Mouse (Mus musculus) liver, postnatal 0 days (tissue): Measurements from ENCODE around the gene Tagln. TPM values are rescaled to one million over a fixed set of nuclear protein-coding genes. Genes with fewer than 3 reads are reported as not detected.

Experiments used
- ATAC-seq: fragments of 200-750 bp; cut with Nextera tagmentation; 2 replicates; pipeline ENCODE4 v1.8.0; 2017; ENCODE audit warnings: mild to moderate bottlenecking, moderate library complexity
- DNase-seq: peaks from one replicate; pipeline ENCODE4 v3.0.0-alpha.2; 2016
- H3K27ac ChIP-seq: fragments of 300-500 bp; sonication (generic); 2 replicates; pipeline ENCODE4 v1.5.1; 2014; ENCODE audit warnings: antibody characterized with exemption, moderate library complexity, mild to moderate bottlenecking, low read depth
- H3K27me3 ChIP-seq: fragments of 300-500 bp; sonication (generic); 2 replicates; pipeline ENCODE4 v1.6.1; 2014; ENCODE audit warnings: low read length, control low read depth, mixed read lengths; ENCODE audit not compliant: insufficient read depth
- H3K36me3 ChIP-seq: fragments of 300-500 bp; sonication (generic); replicated peaks from 2 replicates; pipeline ENCODE4 v1.6.1; 2014; ENCODE audit warnings: mild to moderate bottlenecking, control low read depth, low read length, moderate library complexity, mixed read lengths; ENCODE audit not compliant: insufficient read depth
- H3K4me1 ChIP-seq: fragments of 300-500 bp; sonication (generic); 2 replicates; pipeline ENCODE4 v1.6.1; 2014; ENCODE audit warnings: antibody characterized with exemption, mild to moderate bottlenecking, control low read depth; ENCODE audit not compliant: insufficient read depth
- H3K4me2 ChIP-seq: fragments of 300-500 bp; sonication (generic); 2 replicates; pipeline ENCODE4 v1.6.1; 2014; ENCODE audit warnings: low read depth, mild to moderate bottlenecking, low read length, moderate library complexity, mixed read lengths
- H3K4me3 ChIP-seq: fragments of 300-500 bp; sonication (generic); 2 replicates; pipeline ENCODE4 v1.5.1; 2014; ENCODE audit warnings: low read depth, low read length
- H3K9ac ChIP-seq: fragments of 300-500 bp; sonication (generic); replicated peaks from 2 replicates; pipeline ENCODE4 v1.6.1; 2014; ENCODE audit warnings: mild to moderate bottlenecking, moderate library complexity
- H3K9me3 ChIP-seq: fragments of 300-500 bp; sonication (generic); 2 replicates; pipeline ENCODE4 v1.6.1; 2016; ENCODE audit warnings: mild to moderate bottlenecking, control low read depth, low read length, mixed read lengths
- CTCF ChIP-seq: sonication (generic); IDR thresholded peaks from 2 replicates; pipeline ENCODE4 v1.5.1; 2016; ENCODE audit warnings: antibody characterized with exemption, low read depth
- EP300 ChIP-seq: IDR thresholded peaks from 2 replicates; pipeline ENCODE4 v1.6.1; 2016; ENCODE audit warnings: antibody characterized with exemption, low read depth, mild to moderate bottlenecking
- WGBS: fragments of 180-500 bp; shearing (Covaris S2); extraction: QIAGEN DNeasy Blood & Tissue Kit; methylation state at CpG from one replicate; pipeline ENCODE4 v1.1.7; 2014; ENCODE audit not compliant: insufficient replicate concordance; 5-methylcytosine and 5-hydroxymethylcytosine counted together
- polyA plus RNA-seq: library from polyadenylated mRNA; unstranded; fragments of >200 nt; fragmentation: Nextera tagmentation; extraction: Ambion mirVana; gene quantifications from 2 replicates; pipeline ENCODE4 v1.2.1, GENCODE M21; 2015

Tagln gene
- polyA plus RNA-seq, 1 experiment from 2014 or later = 5.2 TPM

DNA sequence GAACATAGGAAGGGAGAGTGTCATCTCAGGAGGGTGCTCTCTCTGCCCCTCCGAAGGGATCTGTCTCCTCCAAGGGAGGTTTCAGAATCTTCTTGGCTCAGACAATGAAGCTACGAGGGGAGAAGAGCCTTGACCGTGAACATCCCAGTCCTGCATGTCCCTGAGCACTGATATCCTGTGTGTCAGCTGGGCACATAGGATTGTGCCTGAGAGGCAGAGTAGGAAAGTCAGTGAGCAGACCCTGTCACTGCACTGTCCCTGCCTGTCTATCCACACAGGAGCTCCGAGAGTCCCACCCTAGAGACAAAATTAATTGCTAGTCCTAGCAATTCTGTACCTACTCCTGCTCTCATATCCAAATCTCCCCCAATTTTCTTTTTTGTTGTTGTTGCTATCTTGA lies 16.2 kb upstream of the Tagln start:
- Histone ChIP-seq H3K4me1 (peaks cover 19% of the 10 kb centered on the region), H3K9ac (no peak overlapping the region), H3K9me3 (no peaks in the 10 kb centered on the region), H3K4me3 (no peak overlapping the region), H3K27me3 (no peaks in the 10 kb centered on the region), H3K27ac (no peak overlapping the region), H3K4me2 (no peak overlapping the region), H3K36me3 (peaks cover 44% of the 10 kb centered on the region)
- TF ChIP-seq CTCF (no peak), EP300 (no peak)
- WGBS = 97% methylated on average over 4 of the region's 4 CpGs
- no peak for DNase-seq
- no peak for ATAC-seq

DNA sequence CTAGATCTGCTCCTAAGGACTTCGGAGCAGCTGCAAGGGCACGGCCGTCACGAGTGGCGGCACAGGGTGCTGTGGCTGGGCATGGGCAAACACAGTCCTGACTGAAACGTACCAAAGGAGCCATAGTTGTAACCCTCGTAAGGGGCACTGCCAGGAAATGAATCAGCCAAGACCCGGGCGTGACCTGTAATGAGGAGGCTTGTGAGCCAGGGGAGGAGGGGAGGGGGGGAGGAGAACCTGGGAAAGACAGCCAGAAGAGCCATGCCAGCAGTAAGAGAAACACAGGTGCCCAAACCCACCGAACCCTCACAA lies 11.0 kb upstream of the Tagln start:
- H3K9me3 ChIP-seq = no peaks in the 10 kb centered on the region
- ATAC-seq (no peak), DNase-seq (no peak)
- no peak overlapping the region for H3K27ac ChIP-seq
- H3K9ac ChIP-seq = no peak overlapping the region
- H3K4me3 ChIP-seq = no peak overlapping the region
- 77% methylated on average over 10 of the region's 10 CpGs for WGBS
- H3K27me3 ChIP-seq = no peaks in the 10 kb centered on the region
- H3K36me3 ChIP-seq = peaks cover 90% of the 10 kb centered on the region
- no peak overlapping the region for H3K4me2 ChIP-seq
- TF ChIP-seq EP300 (no peak), CTCF (no peak)
- H3K4me1 ChIP-seq = peaks cover 13% of the 10 kb centered on the region

DNA sequence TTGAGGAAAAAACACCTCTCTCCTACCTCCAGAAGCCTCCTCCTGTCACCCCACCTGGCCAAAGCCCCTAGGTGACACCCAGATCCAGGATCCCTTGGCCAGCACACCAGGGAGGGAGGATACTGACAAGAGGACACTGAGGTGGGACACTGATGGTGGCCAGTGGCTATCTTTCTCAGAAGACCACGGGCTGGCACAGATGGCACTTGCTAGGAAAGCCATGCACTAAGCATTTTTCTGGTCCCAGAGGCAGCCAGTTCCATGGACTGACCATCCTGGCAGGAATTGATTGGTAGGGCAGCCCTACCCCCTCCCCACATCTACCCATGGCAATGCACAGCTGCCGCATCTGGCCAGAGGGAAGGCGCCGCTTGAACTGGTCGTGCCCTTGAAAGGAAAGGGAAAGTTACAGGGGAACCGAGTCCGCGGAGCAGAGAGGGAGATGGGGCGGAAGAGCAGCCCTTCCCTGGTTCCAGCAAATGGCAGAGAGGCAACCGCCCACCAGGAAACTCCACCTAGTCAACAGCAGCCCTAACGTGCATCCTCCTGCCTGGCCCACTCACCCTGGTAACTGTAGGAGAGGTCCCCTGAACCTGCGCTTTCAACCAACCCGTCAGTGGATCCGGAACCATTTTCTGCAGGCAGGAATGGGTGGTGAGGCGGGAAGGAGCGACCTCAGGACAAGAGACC lies 10.5 kb upstream of the Tagln start:
- no peak overlapping the region for H3K4me3 ChIP-seq
- H3K27ac ChIP-seq = no peak overlapping the region
- DNase-seq (no peak), ATAC-seq (no peak)
- WGBS = 89% methylated on average over 16 of the region's 16 CpGs
- TF ChIP-seq CTCF (no peak), EP300 (no peak)
- H3K4me2 ChIP-seq = no peak overlapping the region
- peaks cover 90% of the 10 kb centered on the region for H3K36me3 ChIP-seq
- no peaks in the 10 kb centered on the region for H3K9me3 ChIP-seq
- peaks cover 16% of the 10 kb centered on the region for H3K4me1 ChIP-seq
- no peak overlapping the region for H3K9ac ChIP-seq
- no peaks in the 10 kb centered on the region for H3K27me3 ChIP-seq

DNA sequence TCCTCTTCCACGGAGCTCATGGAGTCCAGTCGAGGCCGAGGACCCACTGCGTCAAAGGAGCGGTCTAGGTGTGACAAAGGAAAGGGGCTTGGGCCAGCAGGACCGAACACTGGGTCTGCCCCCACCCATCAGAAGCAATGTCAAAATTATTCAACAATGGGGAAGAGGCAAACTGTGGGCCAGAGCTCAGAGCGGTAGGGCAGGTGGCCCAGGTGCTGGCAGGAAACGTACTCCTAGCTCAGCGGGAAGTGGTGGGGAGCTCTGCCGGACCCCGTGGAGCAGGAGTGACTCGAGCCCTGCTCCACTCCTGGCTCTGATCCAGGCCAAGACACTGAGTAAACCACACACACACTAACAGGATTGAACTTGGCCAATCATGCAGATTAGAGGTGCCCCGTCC lies 9.9 kb upstream of the Tagln start:
- no peak overlapping the region for H3K27ac ChIP-seq
- TF ChIP-seq CTCF = no peak
- no peak overlapping the region for H3K9ac ChIP-seq
- no peak overlapping the region for H3K4me3 ChIP-seq
- H3K4me1 ChIP-seq = peaks cover 16% of the 10 kb centered on the region
- H3K4me2 ChIP-seq = no peak overlapping the region
- H3K36me3 ChIP-seq = peaks cover 91% of the 10 kb centered on the region
- no peaks in the 10 kb centered on the region for H3K27me3 ChIP-seq
- DNase-seq = no peak
- no peaks in the 10 kb centered on the region for H3K9me3 ChIP-seq
- no peak for ATAC-seq
- 82% methylated on average over 13 of the region's 13 CpGs for WGBS

DNA sequence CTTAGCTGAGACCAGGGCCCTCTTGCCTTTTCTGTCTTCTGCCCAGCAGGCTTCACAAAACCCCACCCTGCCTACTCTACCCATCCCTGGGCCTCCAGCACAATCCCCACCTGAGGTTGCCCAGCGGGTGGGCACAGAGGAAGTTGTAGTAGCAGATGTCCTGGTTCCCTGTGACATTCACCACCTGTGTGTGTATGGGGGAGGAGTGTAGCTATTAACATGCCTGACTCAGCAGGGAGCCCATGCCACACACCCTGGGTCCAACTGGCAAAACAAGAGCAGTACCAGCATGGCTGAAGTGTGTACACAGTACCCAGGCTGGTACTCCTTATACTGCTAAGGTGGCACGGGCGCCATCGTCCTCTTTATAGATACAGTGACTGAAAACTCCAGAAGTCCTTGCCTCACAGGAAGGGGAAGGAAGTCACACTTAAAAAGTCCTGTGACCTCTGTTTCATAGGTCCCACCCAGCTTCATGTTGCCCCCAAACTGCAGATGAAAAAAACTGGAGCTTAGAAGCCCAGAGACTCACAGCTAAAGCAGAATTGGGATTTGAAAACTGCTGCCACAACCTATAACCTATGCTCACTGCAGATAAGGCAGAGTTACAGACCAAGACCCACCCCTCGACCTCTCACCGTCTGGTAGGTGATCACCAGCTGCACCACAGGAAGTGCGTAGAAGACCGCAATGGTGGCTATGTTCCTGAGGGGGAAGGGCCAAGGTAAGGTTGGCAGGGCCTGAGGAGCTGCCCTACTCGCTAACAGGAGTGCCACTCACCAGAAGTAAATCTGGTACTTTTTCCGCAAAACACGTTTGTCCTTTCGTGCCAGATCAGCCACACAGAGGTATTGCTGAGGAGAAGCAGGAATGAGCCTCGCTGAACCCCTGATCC lies 8.9 kb upstream of the Tagln start:
- Histone ChIP-seq H3K27ac (peak overlapping the region; percentile 48; the same call in 1 of the 2 replicates), H3K4me1 (peaks cover 16% of the 10 kb centered on the region), H3K9ac (no peak overlapping the region), H3K4me3 (no peak overlapping the region), H3K4me2 (no peak overlapping the region), H3K9me3 (no peaks in the 10 kb centered on the region), H3K27me3 (no peaks in the 10 kb centered on the region), H3K36me3 (peaks cover 81% of the 10 kb centered on the region)
- WGBS = 46% methylated on average over 13 of the region's 13 CpGs
- peak; percentile 45 for DNase-seq
- TF ChIP-seq CTCF (no peak), EP300 (no peak)
- ATAC-seq = no peak

DNA sequence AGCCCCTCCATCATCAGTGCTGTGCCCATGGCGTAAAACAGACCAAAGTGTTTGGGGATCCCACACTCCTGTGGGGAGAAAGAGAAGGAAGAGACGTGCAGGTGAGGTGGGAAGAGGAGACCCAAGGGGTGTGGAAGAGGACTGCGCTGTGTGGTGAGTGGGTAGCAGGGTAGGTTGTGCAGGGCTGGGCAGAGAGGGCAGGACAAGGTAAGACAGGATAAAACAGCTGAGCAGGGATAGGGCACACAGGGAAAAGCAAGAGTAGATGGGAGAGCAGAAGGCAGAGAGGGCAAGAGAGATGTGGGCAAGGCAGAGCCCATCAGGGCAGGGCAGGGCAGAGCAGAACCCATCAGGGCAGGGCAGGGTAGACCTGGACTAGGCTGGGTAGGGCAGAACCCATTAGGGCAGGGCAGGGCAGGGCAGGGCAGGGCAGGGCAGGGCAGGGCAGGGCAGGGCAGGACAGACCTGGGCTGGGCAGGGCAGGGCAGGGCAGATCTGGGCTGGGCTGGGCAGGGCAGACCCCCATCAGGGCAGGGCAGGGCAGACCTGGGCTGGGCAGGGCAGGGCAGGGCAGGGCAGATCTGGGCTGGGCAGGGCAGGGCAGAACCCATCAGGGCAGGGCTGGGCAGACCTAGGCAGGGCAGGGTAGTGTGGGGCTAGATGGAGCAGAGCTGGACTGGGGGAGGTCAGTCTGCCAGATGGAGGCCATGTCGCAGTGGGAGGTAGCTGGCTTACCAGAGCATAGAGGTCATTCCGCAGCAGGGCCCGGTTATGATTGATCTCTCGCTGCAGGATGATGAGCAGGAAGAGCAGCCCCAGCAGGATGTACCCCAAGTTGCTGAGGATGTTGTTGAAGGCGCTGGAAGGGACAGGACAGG lies 8.0 kb upstream of the Tagln start:
- H3K36me3 ChIP-seq = peaks cover 75% of the 10 kb centered on the region
- no peaks in the 10 kb centered on the region for H3K9me3 ChIP-seq
- 91% methylated on average over 8 of the region's 8 CpGs for WGBS
- DNase-seq (peak; percentile 44), ATAC-seq (peak; percentile 82)
- H3K4me2 ChIP-seq = no peak overlapping the region
- H3K4me3 ChIP-seq = no peak overlapping the region
- peaks cover 16% of the 10 kb centered on the region for H3K4me1 ChIP-seq
- H3K9ac ChIP-seq = no peak overlapping the region
- H3K27me3 ChIP-seq = no peaks in the 10 kb centered on the region
- TF ChIP-seq CTCF (no peak), EP300 (no peak)
- H3K27ac ChIP-seq = peak overlapping the region; percentile 48; the same call in 1 of the 2 replicates
